Mouse (Mus musculus) thymus, adult 2 months (tissue): ENCODE measurements around the gene Sirt4.

Source experiments
- CTCF ChIP-seq: fragments of 200-500 bp; IDR thresholded peaks from 2 replicates; pipeline ENCODE4 v1.5.1; 2012; ENCODE audit warnings: mild to moderate bottlenecking, control low read depth, low read length, moderate library complexity, borderline replicate concordance; ENCODE audit not compliant: control insufficient read depth, poor library complexity, insufficient read depth; ENCODE audit errors: extremely low read depth
- POLR2A ChIP-seq: fragments of 200-500 bp; IDR thresholded peaks from 2 replicates; pipeline ENCODE4 v1.6.1; 2012; ENCODE audit warnings: mild to moderate bottlenecking, low read length, control low read depth, moderate library complexity; ENCODE audit not compliant: control insufficient read depth, poor library complexity, insufficient read depth; ENCODE audit errors: extremely low read depth

GRCm38 (mm10) chr5:115432395-115432794 is 52.1 kb downstream of the Sirt4 start:
- TF ChIP-seq POLR2A, result no peak
- no peak for TF ChIP-seq CTCF
